Mouse (Mus musculus): ENCODE measurements at regions not wholly inside any gene's neighbourhood (a gene's known extent, or its start where the extent isn't known, plus 50 kb on each side); places are given as distances from the start of the nearest gene placed in this dataset.

DNA sequence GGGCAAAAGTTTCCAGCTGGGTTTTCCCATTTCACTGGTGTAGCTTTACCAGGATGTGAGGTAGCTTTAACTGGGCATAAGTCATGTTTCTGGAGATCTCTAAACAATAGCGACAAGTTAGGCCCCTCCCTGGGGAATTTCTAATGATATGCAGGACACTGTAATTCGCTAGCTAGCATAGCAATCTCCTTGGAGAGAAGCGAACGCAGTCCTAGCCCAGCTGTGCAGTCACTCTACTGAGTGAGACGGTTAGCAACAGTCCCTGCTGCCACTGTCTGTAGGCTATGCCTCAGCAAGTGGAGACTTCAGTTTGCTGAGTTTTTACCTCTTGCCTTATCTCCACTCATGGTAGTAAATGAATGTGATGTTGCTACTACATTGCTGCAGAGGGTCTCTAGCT, 416.1 kb downstream of the Pros1 start:
- DNase-seq, result no peak

GRCm38 (mm10) chr16:63277556-63277955, 423.4 kb downstream of the Pros1 start:
- Histone ChIP-seq H3K4me1 (ENCODE audit: insufficient read depth) (no peaks in the 10 kb centered on the region), H3K9ac (replicated peaks) (no peak overlapping the region), H3K27ac (ENCODE audit: low read depth) (no peak overlapping the region), H3K27me3 (ENCODE audit: insufficient read depth, low read length) (no peaks in the 10 kb centered on the region), H3K4me2 (ENCODE audit: low read depth, low read length) (no peak overlapping the region), H3K9me3 (ENCODE audit: low read length) (no peaks in the 10 kb centered on the region), H3K4me3 (ENCODE audit: low read depth, low read length) (no peak overlapping the region), H3K36me3 (replicated peaks; ENCODE audit: insufficient read depth, low read length) (no peaks in the 10 kb centered on the region)
- WGBS (ENCODE audit: insufficient replicate concordance), result 73% methylated on average over 1 of the region's 1 CpGs
- DNase-seq, result no peak
- no peak for ATAC-seq
- no peak for TF ChIP-seq EP300 (IDR thresholded peaks at IDR 0.05; ENCODE audit: low read depth)
- TF ChIP-seq CTCF (IDR thresholded peaks at IDR 0.05; ENCODE audit: low read depth), result no peak

More for the DNA sequence above, 416.1 kb downstream of the Pros1 start:
- no peak overlapping the region for H3K27ac ChIP-seq (ENCODE audit: low read depth)
- H3K4me2 ChIP-seq (ENCODE audit: low read depth, low read length), result no peak overlapping the region
- no peaks in the 10 kb centered on the region for H3K9me3 ChIP-seq (ENCODE audit: low read length)
- no peak for ATAC-seq
- TF ChIP-seq EP300 (IDR thresholded peaks at IDR 0.05; ENCODE audit: low read depth) (no peak), CTCF (IDR thresholded peaks at IDR 0.05; ENCODE audit: low read depth) (no peak)
- no peak overlapping the region for H3K9ac ChIP-seq (replicated peaks)
- no peak overlapping the region for H3K4me3 ChIP-seq (ENCODE audit: low read depth, low read length)
- no peaks in the 10 kb centered on the region for H3K27me3 ChIP-seq (ENCODE audit: insufficient read depth, low read length)
- WGBS (ENCODE audit: insufficient replicate concordance), result 49% methylated on average over 5 of the region's 5 CpGs
- H3K36me3 ChIP-seq (replicated peaks; ENCODE audit: insufficient read depth, low read length), result no peaks in the 10 kb centered on the region
- H3K4me1 ChIP-seq (ENCODE audit: insufficient read depth), result no peaks in the 10 kb centered on the region

DNA sequence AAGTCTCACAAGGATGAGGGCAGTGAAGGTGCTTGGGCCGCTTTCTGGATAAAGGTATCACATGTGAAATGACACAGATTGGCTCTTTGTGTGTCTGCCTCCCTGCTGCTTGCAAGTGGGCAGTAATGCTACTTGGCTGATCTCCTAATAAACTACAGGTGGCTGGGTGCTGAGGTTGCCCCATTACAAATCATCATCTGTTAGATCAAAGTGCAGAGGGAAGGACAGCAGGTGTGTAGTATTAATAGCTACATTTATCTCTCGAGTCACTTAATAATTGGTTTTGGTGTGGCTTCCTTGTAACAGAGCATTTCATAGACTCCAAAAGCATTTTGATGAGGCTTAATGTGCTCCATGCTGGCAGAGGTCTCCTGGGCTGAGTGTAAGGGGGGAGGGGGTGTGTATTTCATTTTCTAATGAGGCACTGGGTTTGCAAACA, 424.2 kb downstream of the Pros1 start:
- DNase-seq (no peak), ATAC-seq (no peak)
- WGBS (ENCODE audit: insufficient replicate concordance), result 62% methylated on average over 2 of the region's 2 CpGs
- H3K36me3 ChIP-seq (replicated peaks; ENCODE audit: insufficient read depth, low read length), result no peaks in the 10 kb centered on the region
- H3K27me3 ChIP-seq (ENCODE audit: insufficient read depth, low read length), result no peaks in the 10 kb centered on the region
- no peaks in the 10 kb centered on the region for H3K9me3 ChIP-seq (ENCODE audit: low read length)
- H3K9ac ChIP-seq (replicated peaks), result no peak overlapping the region
- no peak for TF ChIP-seq EP300 (IDR thresholded peaks at IDR 0.05; ENCODE audit: low read depth)
- no peak for TF ChIP-seq CTCF (IDR thresholded peaks at IDR 0.05; ENCODE audit: low read depth)
- no peak overlapping the region for H3K4me2 ChIP-seq (ENCODE audit: low read depth, low read length)
- no peaks in the 10 kb centered on the region for H3K4me1 ChIP-seq (ENCODE audit: insufficient read depth)
- no peak overlapping the region for H3K4me3 ChIP-seq (ENCODE audit: low read depth, low read length)
- H3K27ac ChIP-seq (ENCODE audit: low read depth), result no peak overlapping the region

DNA sequence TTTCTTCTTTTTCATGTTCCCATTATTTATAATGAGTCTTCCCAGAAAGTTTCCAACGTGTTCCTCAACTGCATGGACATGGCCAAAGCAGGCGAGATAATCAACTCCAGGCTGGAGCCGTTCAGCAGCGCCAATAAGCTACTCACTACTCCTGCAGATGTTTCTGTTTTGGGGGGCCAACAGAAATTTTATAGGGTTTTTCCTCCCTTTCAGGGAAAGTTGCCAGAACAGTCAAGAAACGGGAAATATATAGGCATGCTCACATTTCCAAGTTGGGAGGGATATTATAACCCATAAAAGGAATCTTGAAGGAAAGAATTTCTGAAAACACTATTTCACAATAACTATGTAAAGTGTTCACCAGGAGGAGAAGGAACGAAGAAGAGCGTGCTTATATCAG, 433.5 kb downstream of the Pros1 start:
- WGBS (ENCODE audit: insufficient replicate concordance), result 75% methylated on average over 7 of the region's 7 CpGs
- no peak for ATAC-seq

DNA sequence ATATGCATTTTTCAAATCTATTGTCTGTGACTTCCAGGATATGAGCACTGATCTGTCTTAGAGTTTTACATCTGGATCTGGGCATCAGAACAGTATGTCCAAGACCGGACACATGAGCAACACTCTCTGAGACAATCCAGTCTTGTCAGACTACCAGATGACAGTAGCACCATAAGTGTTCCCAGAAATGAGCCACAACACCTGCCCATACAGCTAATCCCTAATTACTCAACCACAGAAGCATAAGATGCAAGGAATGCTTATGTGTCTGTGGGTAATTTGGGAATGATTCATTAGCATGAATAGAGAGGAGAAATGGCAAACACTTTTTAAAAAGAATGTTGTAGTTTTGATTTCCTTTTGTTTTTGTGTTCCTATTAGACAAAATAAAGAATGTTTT, 457.6 kb downstream of the Pros1 start:
- ATAC-seq (no peak), DNase-seq (no peak)
- 83% methylated on average over 1 of the region's 1 CpGs for WGBS (ENCODE audit: insufficient replicate concordance)
- Histone ChIP-seq H3K4me1 (ENCODE audit: insufficient read depth) (no peaks in the 10 kb centered on the region), H3K27me3 (ENCODE audit: insufficient read depth, low read length) (no peaks in the 10 kb centered on the region), H3K4me3 (ENCODE audit: low read depth, low read length) (no peak overlapping the region), H3K36me3 (replicated peaks; ENCODE audit: insufficient read depth, low read length) (no peaks in the 10 kb centered on the region), H3K4me2 (ENCODE audit: low read depth, low read length) (no peak overlapping the region), H3K9me3 (ENCODE audit: low read length) (no peaks in the 10 kb centered on the region), H3K27ac (ENCODE audit: low read depth) (no peak overlapping the region), H3K9ac (replicated peaks) (no peak overlapping the region)
- no peak for TF ChIP-seq EP300 (IDR thresholded peaks at IDR 0.05; ENCODE audit: low read depth)

More for the DNA sequence above, 433.5 kb downstream of the Pros1 start:
- Histone ChIP-seq H3K9me3 (ENCODE audit: low read length) (no peaks in the 10 kb centered on the region), H3K27ac (ENCODE audit: low read depth) (no peak overlapping the region), H3K4me2 (ENCODE audit: low read depth, low read length) (no peak overlapping the region), H3K36me3 (replicated peaks; ENCODE audit: insufficient read depth, low read length) (no peaks in the 10 kb centered on the region), H3K27me3 (ENCODE audit: insufficient read depth, low read length) (no peaks in the 10 kb centered on the region), H3K4me1 (ENCODE audit: insufficient read depth) (no peaks in the 10 kb centered on the region), H3K4me3 (ENCODE audit: low read depth, low read length) (no peak overlapping the region), H3K9ac (replicated peaks) (no peak overlapping the region)
- TF ChIP-seq CTCF (IDR thresholded peaks at IDR 0.05; ENCODE audit: low read depth) (no peak), EP300 (IDR thresholded peaks at IDR 0.05; ENCODE audit: low read depth) (no peak)
- no peak for DNase-seq

GRCm38 (mm10) chr16:63313544-63313943, 459.4 kb downstream of the Pros1 start:
- 69% methylated on average over 1 of the region's 1 CpGs for WGBS (ENCODE audit: insufficient replicate concordance)
- Histone ChIP-seq H3K4me2 (ENCODE audit: low read depth, low read length) (no peak overlapping the region), H3K9me3 (ENCODE audit: low read length) (no peaks in the 10 kb centered on the region), H3K9ac (replicated peaks) (no peak overlapping the region), H3K27ac (ENCODE audit: low read depth) (no peak overlapping the region), H3K4me1 (ENCODE audit: insufficient read depth) (no peaks in the 10 kb centered on the region), H3K27me3 (ENCODE audit: insufficient read depth, low read length) (no peaks in the 10 kb centered on the region), H3K4me3 (ENCODE audit: low read depth, low read length) (no peak overlapping the region), H3K36me3 (replicated peaks; ENCODE audit: insufficient read depth, low read length) (no peaks in the 10 kb centered on the region)
- ATAC-seq (no peak), DNase-seq (no peak)
- TF ChIP-seq CTCF (IDR thresholded peaks at IDR 0.05; ENCODE audit: low read depth) (no peak), EP300 (IDR thresholded peaks at IDR 0.05; ENCODE audit: low read depth) (no peak)

DNA sequence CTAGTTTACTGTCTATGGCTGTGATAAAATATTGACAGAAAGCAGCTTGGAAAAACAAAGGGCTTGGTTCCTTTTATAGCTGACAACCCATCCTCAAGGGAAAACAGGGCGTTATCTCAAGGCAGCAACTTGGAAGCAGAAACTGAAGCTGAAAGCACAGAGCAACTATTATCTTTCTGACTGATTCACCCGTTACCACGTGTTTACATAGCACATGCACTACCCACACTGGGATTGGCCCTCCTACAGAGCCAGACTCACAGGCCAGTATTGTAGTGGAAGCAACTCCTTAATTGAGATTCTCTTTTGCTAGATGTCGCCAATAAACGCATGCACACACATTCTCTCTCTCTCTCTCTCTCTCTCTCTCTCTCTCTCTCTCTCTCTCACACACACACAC, 465.5 kb downstream of the Pros1 start:
- no peak overlapping the region for H3K9ac ChIP-seq (replicated peaks)
- H3K4me3 ChIP-seq (ENCODE audit: low read depth, low read length), result no peak overlapping the region
- H3K4me1 ChIP-seq (ENCODE audit: insufficient read depth), result no peaks in the 10 kb centered on the region
- DNase-seq (no peak), ATAC-seq (no peak)
- H3K36me3 ChIP-seq (replicated peaks; ENCODE audit: insufficient read depth, low read length), result no peaks in the 10 kb centered on the region
- no peaks in the 10 kb centered on the region for H3K27me3 ChIP-seq (ENCODE audit: insufficient read depth, low read length)
- no peaks in the 10 kb centered on the region for H3K9me3 ChIP-seq (ENCODE audit: low read length)
- TF ChIP-seq EP300 (IDR thresholded peaks at IDR 0.05; ENCODE audit: low read depth) (no peak), CTCF (IDR thresholded peaks at IDR 0.05; ENCODE audit: low read depth) (no peak)
- WGBS (ENCODE audit: insufficient replicate concordance), result 59% methylated on average over 5 of the region's 5 CpGs
- no peak overlapping the region for H3K4me2 ChIP-seq (ENCODE audit: low read depth, low read length)
- H3K27ac ChIP-seq (ENCODE audit: low read depth), result no peak overlapping the region

All from liver, postnatal 0 days (tissue).